Mouse (Mus musculus): ENCODE results near the gene Iqce.

Iqce gene

DNA sequence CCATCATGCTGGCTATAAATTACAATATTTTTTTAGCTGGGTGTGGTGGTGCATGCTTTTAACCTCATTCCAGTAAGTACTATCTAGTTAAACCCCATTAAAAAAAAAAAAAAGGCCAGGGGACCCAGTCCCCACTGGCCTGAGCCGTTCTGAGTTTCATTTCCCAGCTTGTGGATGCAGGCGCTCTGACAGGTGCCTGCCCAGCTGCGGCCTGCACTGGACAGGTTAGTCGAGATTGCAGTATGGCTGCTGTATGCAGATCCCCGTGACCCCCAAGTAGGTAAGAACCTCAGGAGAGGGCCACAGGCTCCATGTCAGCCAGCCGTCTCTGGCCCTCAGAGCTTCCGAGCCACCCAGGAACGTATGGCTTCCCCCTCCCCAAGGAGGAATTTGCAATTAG lies 40.8 kb downstream of the Iqce start:
- no peak for DNase-seq

DNA sequence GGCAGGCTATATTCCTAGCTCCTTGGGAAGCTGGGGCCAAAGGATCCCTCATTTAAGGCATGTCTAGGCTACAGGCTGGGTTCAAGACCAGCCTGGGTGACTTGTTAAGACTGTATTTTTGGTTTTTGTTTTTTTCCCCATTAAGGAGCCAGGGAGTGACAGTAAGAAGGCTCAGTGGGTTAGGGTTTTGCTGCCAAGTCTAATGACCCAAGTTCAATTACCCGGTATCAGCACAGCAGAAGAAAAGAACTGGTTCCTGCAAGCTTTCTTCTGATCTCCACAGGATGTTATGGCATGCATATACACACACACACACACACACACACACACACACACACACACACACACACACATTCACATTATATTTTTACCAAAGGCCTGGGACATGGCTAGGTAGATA lies 41.8 kb downstream of the Iqce start:
- no peak for DNase-seq

DNA sequence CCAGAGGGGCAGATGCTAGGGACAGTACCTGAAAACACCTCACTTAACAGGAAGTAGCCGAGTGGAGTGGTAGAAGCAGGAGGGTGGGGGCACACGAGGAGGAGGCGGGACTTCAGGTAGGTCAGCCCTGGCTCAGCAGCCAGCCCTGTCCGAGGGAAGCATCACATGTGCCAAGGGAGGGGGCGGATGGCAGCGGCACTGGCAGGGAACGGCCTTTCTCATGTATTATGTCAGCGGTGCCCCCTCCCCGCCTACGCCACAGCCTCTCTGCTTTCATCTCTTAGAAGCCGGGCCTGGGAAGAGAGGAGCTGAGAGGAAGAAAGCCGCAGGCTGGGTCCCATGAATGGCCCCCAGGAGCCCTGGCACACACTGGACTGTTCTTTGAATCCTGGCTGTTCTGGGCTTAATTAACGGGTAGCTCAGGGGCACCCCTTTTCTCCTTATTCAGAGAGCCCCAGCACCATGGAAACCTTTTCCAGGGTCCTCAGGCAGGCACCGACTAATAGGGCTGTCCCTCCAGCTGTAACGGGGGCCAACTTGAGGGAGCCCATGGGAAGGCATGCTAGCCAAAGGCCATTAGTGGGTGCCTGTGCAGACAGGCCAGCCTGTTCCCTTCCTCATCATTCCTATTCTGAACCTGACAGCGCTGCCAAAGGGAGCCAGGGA lies 42.4 kb downstream of the Iqce start:
- peak; percentile 75 for DNase-seq

DNA sequence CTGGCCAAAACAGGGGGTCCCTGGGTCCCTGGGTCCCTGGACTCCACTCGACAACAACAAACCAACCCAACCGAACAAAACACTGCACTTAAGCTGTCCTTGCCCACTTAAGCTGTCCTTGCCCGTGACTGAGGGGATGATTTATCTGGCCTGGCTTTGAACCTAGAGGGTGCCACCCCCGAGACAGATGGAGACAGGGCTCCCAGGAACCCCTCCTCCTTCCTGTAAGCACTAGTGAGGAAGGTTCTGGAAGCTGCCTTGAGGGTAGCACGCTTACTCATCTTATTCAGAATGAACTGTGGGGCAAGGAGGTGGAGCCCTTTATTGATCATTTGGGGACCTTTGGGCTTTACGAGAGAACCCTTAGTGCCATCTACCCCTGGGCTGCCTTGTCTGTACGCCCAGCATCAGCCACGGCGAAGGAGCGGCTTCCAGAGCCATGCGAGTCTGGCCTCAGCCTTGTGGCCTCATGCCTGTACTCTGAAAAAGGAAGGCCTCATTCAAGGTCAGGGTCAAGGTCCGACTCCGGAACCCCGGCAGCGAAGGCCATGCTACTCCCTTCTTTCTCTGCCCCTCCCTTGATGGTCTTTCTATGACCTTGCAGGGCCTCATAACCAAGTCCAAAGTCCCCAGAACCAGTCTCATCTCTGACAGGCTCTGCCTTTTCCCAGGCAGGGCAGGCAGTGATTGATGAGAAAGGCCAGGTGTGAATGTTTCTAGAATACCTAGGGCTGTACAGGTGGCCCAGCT lies 47.9 kb downstream of the Iqce start:
- no peak for DNase-seq

DNA sequence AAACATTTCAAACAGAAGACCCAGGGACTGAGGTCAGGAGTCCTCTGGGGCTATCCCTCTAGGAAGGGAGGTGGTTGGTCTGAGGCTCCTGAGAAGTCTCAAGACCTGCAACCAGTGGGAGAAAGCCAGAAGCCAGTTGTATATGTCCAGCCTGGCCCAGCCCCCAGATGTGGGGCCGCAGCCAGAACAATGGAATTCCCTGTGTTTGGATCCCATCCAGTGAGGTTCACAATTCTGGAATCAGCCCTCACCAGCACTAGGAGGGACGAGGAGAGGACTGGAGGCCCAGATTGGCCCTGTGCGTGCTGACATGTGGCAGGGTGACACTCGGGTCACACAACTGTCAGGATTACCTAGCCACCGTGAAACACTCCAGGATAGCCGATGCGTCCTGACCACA lies 49.6 kb downstream of the Iqce start:
- DNase-seq: no peak

DNA sequence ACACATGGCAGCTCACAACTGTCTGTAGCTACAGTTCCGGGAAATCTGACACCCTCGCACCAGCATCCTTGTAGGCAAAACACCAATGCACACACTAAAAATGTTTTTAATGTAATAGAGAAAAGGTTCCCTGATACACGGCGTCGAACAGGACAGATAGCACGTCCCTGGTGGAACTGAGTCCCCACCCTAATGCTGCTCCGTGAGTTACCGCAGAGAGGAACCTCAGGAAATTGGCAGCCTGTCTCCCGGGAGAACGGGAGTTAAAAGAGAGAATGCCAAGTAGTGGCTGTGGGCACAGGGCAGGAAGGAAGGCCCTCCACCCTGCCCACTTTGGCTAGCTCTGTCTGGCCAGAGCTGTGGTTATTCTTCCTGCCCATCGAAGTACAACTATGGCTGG lies 50.9 kb downstream of the Iqce start:
- DNase-seq: no peak

DNA sequence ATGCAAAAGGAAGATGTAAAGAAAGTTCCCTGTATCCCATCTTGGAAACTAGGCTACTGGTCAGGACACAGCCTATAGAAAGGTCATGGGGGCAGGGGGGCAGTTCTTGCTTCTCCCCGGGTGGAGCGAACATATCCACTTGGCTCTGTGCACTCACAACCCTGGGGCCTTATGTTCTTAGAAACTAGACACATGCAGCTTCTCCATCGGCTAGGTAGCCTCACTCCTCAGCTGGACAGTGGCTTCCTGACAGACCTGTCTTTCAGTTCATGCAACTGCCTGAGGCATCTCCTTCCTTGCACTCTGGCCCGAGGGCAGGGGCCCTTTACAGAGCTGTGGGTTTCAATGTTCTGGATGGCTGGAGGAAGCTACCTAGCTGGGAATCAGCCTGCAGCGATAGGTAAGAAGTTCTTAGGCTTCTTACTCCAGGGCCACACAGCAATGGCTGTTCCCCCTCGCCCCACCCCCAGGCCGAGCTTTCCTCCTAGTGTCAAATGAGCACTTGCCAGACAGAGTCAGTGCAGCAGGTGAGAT lies 52.2 kb downstream of the Iqce start:
- DNase-seq: no peak

DNA sequence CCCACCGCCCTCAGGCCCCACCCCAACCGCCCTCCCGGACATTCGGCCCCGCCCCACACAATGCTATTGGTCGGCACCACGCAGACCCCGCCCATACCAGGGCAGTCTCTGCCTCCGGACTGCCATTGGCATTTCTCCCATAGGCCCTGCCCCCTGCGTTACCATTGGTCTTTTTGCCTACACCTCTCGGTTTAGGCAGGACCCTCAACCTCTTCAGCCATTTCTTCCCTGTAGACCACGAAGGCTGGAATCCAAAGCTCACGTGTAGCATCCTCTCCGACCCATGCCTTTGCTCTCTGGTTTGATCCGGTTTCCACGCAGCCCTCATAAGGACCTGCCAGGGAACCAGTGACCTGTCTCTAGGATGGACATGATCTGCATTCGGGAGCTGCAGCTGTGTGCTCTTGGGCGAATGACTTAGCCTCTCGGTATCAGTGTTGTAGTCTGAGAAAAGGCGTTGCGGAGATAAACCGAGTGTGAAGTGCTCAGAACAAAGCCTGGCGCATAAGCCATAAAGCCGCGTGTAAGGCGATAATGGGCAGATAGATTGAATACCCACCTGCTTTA lies 53.0 kb downstream of the Iqce start:
- peak; percentile 95 for DNase-seq

DNA sequence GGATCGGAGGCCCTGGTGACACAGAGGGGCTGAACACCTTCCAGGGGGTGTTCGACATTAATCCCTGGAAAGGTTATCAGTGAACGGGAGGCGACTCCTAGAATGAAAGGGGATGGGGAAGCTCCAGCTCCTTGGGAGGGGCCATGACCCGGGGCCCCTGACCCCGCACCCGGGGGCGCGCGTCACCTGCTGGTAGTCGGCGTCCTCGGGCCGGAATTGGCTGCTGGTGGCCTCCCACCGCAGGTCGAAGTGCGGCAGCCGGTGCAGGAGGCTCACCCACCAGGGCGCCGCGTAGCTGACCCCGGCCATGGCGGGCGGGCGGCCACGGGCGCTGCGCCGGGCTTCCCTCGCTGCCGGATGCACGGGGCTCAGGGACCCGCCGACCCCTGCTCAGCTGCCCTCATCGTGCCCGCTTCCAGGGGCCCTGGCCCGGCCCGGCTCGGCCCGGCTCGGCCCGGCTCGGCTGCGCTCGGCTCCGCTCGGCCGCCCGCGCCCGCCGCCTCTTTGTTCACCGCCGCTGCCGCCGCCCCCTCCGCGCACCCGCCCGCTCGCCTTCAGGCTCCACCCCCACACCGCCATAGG lies 53.6 kb downstream of the Iqce start, which contains the start of gene Ttyh3:
Gene Ttyh3, minus strand, starts transcription at position 513 of the 582 bp plus-strand sequence.
- DNase-seq: no peak

DNA sequence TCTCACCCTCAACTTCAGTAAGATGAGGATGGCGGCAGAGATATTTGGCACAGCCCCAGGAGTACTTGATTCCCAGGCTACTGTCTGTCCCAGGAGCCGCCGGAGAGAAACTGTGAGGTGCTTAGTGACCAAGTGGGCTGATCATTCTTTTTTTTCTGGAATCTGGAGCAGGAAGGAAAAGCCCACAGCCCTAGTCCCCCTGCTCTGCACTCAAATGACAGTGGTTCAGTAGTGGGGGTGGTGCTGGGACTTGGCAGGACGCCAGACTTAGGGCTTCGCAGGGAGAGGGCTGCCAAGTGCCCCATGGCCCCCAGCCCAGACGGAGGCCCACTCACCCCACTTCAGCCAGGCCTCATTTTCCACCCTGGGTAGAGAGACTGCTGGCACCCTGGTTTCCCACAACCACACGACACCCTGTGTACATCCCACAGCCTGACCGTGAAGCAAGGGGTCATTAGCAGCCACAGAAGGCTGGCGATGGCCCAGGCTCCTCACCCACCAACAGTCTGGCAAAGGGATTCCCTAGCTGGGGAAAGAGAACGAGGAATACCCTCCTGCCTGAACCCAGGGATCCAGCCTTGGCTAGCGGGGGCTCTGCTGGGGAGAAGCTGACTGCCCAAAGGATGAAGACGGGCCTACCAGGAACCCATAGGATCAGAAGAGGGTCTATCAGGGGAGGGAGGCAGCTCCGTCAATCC lies 54.2 kb downstream of the Iqce start:
- peak; percentile 63 for DNase-seq

DNA sequence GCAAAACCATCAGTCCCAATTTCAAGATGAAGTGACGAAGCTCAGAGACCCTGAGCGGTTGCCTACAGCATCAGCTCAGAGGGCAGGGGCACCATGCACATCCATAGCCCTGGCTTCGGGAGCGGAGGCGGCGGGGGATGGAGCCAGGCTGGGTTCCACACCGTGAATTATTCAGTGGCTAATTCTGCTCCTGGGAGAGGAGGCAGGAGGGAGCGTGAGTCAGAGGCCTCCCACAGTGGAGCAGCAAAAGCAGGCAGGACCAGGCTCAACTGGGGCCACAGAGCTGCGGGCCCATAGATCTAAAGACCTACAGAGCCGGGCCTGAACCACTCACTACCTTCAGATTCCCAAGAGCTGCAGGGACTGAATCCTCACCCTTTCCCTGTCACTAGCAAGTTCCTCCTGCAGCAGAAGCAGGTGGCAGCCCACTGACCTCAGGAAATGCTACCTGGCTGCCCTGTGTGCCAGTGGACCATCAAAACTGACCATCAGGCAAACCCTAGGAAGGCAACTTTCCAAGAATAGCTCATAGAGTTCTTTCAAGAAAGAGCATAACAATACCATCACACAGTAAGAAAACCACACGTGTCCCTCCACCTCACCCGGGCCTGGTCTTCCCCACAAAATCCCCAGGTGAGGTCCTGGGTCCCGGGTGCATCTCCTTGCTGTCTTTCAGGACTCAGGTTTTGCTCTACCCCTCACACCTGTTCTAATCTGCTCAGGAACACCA lies 55.0 kb downstream of the Iqce start:
- peak; percentile 72 for DNase-seq

DNA sequence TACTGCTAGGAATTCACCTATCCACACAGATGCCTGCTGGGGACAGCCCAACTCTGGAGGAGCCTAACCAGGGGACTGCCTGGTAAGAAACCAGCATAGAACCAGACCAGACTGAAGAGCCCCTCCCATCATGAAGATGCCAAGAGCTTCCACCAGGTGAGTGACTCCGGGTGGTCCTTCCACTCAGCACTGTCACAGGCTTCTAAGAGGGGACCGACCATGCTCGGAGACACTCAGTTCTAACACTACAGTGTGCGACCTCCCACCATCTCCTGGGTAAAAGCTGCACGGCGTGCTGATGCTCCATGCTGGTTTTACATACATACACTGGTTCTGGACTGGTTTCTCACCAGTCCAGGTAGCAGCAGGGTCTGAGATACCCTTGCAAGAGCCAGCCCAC lies 56.0 kb downstream of the Iqce start:
- no peak for DNase-seq

DNA sequence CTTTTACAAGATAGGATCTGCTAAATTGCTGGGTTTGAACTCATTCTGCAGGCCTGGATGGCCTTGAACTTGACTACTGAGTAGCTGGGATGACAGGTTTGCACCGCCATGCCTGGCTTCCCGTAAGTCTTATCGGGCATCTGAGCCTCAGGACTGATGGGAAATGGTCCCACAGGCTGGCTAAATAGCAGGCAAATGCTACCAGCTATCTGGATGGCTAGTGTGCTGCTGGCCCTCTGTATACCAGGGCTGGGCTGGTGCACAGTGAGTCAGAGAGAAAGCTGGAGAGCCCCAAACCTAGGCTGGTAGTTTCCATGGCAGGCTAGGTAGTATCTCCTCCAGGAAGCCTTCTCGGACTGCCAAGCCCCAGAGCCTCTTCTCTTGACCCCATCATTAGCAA lies 56.7 kb downstream of the Iqce start:
- no peak for DNase-seq

DNA sequence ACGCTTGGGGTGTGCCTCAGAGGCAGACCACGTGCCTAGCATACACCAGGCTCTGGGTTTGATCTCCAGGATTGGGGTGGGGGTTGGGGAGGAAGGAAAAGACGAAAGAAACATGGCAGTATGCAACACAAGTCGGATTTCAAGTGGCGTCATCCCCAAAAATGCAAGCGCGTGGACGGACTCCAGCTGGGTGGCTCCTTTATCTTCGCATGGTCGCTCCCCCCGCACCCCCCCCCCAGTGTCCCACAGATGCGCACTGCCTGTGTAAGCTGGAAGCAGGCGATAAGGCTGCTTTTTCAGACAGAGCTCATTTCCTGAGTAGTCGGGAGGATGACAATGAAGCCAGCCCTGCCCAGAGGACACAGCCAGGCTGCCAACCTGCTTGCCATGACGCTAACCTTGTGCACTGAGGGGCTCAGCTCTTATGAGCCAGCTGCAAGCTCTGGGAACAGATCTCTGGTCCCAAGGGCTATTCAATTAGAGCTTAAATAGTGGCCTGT lies 57.4 kb downstream of the Iqce start:
- DNase-seq: no peak

DNA sequence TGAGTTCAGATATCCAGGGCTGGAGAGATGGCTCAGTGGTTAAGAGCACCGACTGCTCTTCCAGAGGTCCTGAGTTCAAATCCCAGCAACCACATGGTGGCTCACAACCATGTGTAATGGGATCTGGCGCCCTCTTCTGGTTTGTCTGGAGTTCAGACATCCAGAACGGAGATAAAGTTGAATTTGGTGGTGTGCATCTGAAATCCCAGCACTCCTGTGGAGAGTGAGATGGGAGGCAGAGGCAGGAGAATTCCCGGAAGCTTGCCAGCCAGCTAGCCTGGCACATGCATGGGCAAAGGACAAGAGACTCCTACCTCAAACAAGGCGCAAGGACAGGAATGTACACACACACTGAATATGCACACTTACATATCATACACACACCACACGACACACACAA lies 57.9 kb downstream of the Iqce start:
- no peak for DNase-seq

DNA sequence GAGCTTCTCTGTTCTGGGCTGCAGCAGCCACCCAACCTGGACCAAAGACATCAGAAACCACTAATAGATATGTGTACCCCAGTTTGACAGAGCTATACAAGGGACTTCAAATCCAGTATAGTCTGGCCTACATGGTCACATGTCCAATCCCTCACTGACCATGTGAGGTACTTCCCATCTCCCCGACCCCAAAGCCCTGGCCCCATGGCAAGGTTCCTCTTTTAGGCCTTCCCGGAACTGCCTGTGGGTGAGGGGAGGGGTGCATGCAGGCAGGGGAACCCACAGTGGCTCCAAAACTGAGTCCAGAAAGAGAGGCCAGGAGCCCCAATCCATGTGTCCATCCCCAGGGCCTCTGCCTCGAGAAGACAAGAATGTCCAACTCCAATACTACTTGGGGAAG lies 60.1 kb downstream of the Iqce start:
- DNase-seq: no peak

DNA sequence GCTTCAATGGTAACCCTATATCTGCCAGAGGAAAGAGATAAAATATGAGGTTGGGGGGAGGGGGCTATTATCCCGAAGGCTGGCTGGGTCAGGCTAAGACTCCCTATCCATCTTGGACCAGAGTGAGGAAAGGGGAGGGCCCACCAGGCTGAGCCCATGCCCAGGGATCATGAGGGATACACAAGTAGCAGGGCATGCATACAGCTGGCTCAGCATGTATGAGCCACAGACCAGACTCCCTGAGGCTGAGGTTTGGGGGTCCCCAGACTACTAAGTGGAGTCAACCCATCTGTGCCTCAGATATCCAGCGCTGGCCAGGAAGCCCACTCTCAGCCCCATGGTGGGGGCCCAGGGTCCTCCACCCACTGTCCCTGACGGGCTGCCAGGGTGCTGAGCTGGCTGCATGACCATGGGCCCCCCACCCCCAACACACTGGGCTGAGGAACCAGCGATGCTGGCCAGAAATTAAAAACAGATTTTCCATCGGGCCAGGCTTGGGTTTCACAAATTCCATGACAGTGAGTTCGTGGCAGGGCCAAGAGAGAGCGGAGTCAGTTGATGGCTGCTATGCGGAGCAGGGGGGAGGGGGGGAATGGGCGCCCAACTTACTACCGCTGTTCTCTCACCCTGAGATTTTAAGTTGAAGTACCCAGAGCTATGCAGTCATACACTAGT lies 60.8 kb downstream of the Iqce start:
- DNase-seq: no peak

DNA sequence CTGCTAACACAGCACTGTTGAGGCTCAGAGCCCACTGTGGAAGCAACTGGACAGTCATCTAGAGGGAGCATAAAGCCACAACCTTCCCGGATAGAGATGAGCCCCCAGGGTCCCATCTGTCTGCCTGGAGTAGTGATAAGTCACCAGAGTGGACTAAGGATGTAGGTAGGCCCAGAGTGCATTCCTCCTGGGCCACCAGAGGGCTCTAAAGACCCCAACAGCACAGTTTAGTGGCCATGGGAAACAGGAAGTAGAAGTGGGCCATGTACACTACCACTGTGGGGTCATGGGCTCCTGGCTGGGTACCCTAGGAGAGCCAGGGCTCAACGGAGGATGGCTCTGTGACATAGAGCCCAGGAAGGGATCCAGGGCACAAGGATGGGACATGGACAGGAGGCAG lies 61.4 kb downstream of the Iqce start:
- no peak for DNase-seq

DNA sequence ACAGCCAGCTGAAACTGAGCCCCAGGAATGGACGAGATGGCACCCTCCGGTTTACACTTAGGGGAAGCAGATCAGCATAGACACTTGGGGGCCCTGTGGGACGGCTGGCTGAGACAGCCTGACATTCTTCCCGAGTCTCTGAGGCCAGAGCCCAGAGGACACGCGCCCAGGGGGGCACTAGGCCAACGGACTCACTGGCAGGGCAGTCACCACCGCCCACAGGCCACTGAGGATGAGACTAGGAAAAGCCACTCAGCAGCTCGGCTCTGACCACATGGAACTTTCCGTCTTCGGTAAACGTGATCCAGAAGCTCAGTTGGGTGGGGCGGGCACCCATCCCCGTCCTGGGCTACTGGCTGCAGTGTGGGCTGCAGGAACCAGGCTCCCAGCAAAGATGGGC lies 62.3 kb downstream of the Iqce start:
- no peak for DNase-seq

DNA sequence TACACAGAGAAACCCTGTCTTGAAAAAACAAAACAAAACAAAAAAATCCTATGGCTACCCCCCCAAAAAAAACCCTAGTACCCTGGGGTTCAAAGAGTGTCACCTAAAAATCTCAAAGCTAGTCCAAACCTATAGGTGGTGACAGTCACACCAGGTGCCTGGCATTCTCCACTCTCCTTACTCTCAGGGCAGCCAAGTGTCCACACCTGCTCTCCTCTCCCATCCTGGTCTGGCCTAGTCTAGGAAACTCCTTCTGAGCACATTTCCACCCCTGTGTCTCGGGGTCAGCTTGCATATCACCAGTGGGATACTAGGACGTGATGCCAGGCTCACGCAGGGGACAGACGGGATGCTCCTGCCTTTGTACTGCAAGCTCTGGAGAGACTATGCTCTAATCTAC lies 62.9 kb downstream of the Iqce start:
- DNase-seq: no peak

DNA sequence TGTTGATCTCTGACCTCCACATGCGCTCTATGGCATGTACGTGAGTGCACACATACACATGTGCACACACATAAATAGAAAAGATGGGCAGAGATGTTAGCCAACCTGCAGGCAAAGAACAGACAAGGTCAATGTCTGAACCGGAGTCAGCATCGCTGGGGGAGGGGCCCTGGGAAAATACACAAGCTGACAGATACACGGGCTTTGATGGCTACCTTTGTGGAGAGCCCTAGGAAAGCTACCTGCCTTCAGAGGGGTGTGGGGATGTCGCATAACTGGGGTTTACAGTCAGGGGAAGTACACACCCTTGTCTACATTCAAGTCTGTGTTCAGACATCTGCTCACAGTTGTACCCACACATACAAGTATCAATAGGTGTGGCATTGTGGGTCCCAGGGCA lies 63.7 kb downstream of the Iqce start:
- DNase-seq: no peak

DNA sequence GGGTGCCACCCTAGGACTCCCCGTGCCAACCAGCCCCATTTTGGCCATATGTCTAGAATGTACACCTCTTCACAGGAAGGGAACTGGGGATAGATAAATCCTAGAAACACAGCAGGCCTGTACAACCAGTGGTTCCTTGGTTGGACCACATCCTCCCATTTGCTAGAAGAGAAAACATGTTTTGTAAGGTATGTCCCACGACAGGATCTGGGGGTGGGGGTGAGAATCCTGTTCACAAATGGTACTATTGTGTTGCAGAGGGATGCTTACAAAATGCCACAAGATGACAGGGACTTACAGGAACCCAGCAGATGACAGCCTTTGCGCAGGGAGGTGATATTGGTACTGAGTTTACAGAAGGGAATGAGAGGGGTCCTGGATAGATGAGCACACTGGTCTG lies 64.2 kb downstream of the Iqce start:
- no peak for DNase-seq
